Mouse (Mus musculus) kidney, postnatal 0 days (tissue): ENCODE data around the gene Kcmf1. TPM values are rescaled to one million over a fixed set of nuclear protein-coding genes. Genes with fewer than 3 reads are reported as not detected.
"Not testable (repeated sequence)": the region's sequence is repeated elsewhere in the genome, so short reads cannot be mapped to it uniquely, and the experiment has no call there.

Source experiments
- ATAC-seq: fragments of 200-750 bp; cut with Nextera tagmentation; replicated peaks from 2 replicates; pipeline ENCODE4 v1.8.0; 2017; ENCODE audit warnings: low read depth, moderate number of reproducible peaks, moderate TSS enrichment, moderate library complexity; ENCODE audit not compliant: low FRiP score
- DNase-seq: peaks from one replicate; pipeline ENCODE4 v3.0.0-alpha.2; 2016; ENCODE audit warnings: low spot score
- H3K27ac ChIP-seq: fragments of 300-500 bp; sonication (generic); 2 replicates; pipeline ENCODE4 v1.5.1; 2014; ENCODE audit warnings: mild to moderate bottlenecking
- H3K27me3 ChIP-seq: fragments of 300-500 bp; sonication (generic); 2 replicates; pipeline ENCODE4 v1.6.1; 2014; ENCODE audit warnings: low read length, mixed read lengths; ENCODE audit not compliant: insufficient read depth
- H3K36me3 ChIP-seq: fragments of 300-500 bp; sonication (generic); 2 replicates; pipeline ENCODE4 v1.6.1; 2014; ENCODE audit warnings: low read length, mixed read lengths; ENCODE audit not compliant: insufficient read depth
- H3K4me1 ChIP-seq: fragments of 300-500 bp; sonication (generic); replicated peaks from 2 replicates; pipeline ENCODE4 v1.6.1; 2014; ENCODE audit warnings: antibody characterized with exemption, low read length, mixed read lengths; ENCODE audit not compliant: insufficient read depth
- H3K4me2 ChIP-seq: fragments of 300-500 bp; sonication (generic); 2 replicates; pipeline ENCODE4 v1.6.1; 2014; ENCODE audit warnings: mild to moderate bottlenecking, low read length, moderate library complexity, mixed read lengths
- H3K4me3 ChIP-seq: fragments of 300-500 bp; sonication (generic); replicated peaks from 2 replicates; pipeline ENCODE4 v1.5.1; 2014; ENCODE audit warnings: low read depth, low read length
- H3K9ac ChIP-seq: fragments of 300-500 bp; sonication (generic); 2 replicates; pipeline ENCODE4 v1.6.1; 2014; ENCODE audit warnings: low read depth, low read length
- H3K9me3 ChIP-seq: fragments of 300-500 bp; sonication (generic); replicated peaks from 2 replicates; pipeline ENCODE4 v1.6.1; 2016; ENCODE audit warnings: low read length, inconsistent platforms, mixed read lengths
- CTCF ChIP-seq: IDR thresholded peaks from 2 replicates; pipeline ENCODE4 v1.5.1; 2016; ENCODE audit warnings: antibody characterized with exemption, low read depth, mild to moderate bottlenecking, moderate library complexity
- WGBS: fragments of 180-500 bp; shearing (Covaris S2); extraction: QIAGEN DNeasy Blood & Tissue Kit; methylation state at CpG from one replicate; pipeline ENCODE4 v1.1.7; 2014; 5-methylcytosine and 5-hydroxymethylcytosine counted together
- polyA plus RNA-seq: library from polyadenylated mRNA; unstranded; fragments of >200 nt; fragmentation: Nextera tagmentation; extraction: Ambion mirVana; gene quantifications from 2 replicates; pipeline ENCODE4 v1.2.1, GENCODE M21; 2015

Gene Kcmf1
- polyA plus RNA-seq, 1 experiment from 2014 or later, result 57.7 TPM

DNA sequence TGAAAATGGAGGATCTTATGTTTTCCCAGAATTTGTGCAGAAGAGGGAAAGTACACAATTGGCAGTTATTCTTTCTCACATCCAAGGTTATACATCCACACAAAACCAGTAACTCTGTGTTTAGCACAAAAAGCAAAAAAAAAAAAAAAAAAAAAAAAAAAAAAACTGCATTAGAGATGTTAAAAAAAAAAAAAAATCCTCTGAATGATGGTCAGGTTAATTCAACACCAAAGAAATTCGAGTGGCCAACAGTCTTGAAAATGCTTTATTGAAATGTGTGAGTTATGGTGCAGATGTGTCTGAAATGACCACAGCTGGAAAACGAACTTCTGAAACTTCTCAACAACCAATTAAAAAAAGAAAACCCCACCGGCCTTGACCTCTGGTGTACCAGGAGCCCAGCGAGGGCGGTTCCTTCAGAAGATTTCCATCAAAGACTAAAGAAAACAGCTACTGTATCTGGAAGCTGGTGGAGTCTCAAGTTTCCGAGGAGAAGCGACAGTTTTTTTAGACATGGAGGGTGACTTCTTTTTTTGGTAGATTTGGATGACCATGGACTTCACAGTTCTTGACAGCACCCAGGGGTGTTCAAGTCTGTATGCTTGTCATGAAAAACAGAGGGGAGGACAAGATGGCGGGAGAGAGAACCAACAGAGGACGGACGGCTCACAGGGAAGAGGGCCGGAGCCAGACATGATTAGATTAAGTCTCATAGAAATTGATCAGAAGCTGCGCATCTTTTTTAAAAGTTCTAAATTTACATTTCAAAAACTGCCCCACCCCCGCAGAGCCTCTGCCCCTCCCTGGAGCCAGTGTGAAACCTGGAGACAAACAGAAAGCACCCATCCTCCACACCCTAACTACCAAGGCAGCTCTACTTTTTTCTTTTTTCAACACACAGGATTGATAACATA lies 58.7 kb downstream of the Kcmf1 start:
- no peaks in the 10 kb centered on the region for H3K27me3 ChIP-seq
- no peak overlapping the region for H3K27ac ChIP-seq
- no peak overlapping the region for H3K4me2 ChIP-seq
- H3K4me3 ChIP-seq, result no peak overlapping the region
- peaks cover 54% of the 10 kb centered on the region for H3K36me3 ChIP-seq
- no peak overlapping the region for H3K9ac ChIP-seq
- no peaks in the 10 kb centered on the region for H3K9me3 ChIP-seq
- no peak for TF ChIP-seq CTCF
- ATAC-seq (no peak), DNase-seq (no peak)
- 69% methylated on average over 13 of the region's 13 CpGs for WGBS
- H3K4me1 ChIP-seq, result no peaks in the 10 kb centered on the region

DNA sequence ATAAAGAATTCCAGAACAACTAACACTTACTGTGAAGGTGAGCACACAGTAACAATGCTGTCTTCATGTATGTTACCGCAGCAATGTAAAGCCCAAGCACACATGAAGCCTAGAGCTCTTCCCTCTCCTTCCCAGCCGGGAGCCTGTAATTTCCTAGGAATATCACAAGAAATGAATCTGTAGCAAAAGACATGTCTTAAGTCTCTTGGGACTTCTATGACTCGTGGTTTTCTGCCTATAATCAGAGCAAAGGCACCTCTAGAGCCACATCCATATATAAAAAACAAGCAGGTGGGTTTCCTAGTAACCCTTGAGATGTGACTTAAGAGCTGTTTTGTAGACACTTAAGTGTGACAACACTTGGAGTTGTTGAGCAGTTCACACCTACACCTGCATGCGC lies 62.0 kb downstream of the Kcmf1 start:
- no peak for TF ChIP-seq CTCF
- H3K9me3 ChIP-seq, result no peaks in the 10 kb centered on the region
- no peak for ATAC-seq
- H3K4me2 ChIP-seq, result no peak overlapping the region
- peaks cover 31% of the 10 kb centered on the region for H3K36me3 ChIP-seq
- H3K4me1 ChIP-seq, result no peaks in the 10 kb centered on the region
- no peak overlapping the region for H3K27ac ChIP-seq
- no peak overlapping the region for H3K4me3 ChIP-seq
- no peaks in the 10 kb centered on the region for H3K27me3 ChIP-seq
- DNase-seq, result no peak
- H3K9ac ChIP-seq, result no peak overlapping the region
- 86% methylated on average over 4 of the region's 4 CpGs for WGBS

DNA sequence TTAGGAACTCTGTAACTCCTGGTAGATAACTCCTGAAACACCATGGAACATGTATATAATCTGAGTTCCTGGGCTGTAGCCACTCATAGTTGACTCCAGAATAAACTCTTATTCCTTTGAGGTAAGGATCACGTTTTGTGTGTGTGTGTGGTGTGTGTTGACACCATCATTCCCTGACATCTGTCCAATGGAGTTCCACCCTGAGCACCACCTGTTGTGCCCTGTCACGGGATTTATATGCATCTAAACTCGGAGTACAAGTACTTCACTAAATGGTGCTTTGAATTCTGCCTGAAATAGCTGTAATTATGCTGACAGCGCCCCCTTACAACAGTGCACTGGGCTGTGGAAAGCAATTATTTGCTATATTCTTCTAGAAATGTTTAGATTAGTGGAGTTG lies 65.3 kb downstream of the Kcmf1 start:
- Histone ChIP-seq H3K4me2 (no peak overlapping the region), H3K4me1 (no peaks in the 10 kb centered on the region), H3K27me3 (no peaks in the 10 kb centered on the region), H3K27ac (no peak overlapping the region), H3K36me3 (0 out of 2 replicates have a peak, but pooled peaks cover 5% of the 10 kb centered on the region), H3K4me3 (no peak overlapping the region), H3K9ac (no peak overlapping the region), H3K9me3 (no peaks in the 10 kb centered on the region)
- WGBS, result 66% methylated on average over 4 of the region's 4 CpGs
- no peak for TF ChIP-seq CTCF
- DNase-seq (no peak), ATAC-seq (no peak)

DNA sequence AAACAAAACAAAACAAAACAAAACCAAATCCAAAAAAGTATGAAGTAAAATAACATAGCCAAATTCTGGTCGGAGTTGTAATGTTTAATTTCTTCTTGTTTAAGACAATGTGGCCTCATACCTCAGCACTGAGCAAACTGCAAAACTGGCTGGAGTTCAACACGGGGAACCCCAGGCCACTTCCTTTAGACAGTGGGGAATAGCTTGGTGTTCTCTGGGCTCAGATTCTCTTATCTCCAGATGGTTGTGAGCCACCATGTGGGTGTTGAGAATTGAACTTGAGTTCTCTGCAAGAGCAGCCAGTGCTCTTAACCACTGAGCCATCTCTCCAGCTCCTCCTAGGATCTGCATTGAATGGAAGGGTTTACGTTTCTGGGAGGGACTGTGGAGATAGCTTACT lies 67.9 kb downstream of the Kcmf1 start:
- ATAC-seq (no peak), DNase-seq (no peak)
- H3K4me3 ChIP-seq, result no peak overlapping the region
- no peaks in the 10 kb centered on the region for H3K36me3 ChIP-seq
- H3K27me3 ChIP-seq, result no peaks in the 10 kb centered on the region
- H3K4me1 ChIP-seq, result no peaks in the 10 kb centered on the region
- H3K9ac ChIP-seq, result no peak overlapping the region
- H3K27ac ChIP-seq, result no peak overlapping the region
- no peak overlapping the region for H3K4me2 ChIP-seq
- no peaks in the 10 kb centered on the region for H3K9me3 ChIP-seq
- TF ChIP-seq CTCF, result no peak
- 58% methylated on average over 3 of the region's 3 CpGs for WGBS

DNA sequence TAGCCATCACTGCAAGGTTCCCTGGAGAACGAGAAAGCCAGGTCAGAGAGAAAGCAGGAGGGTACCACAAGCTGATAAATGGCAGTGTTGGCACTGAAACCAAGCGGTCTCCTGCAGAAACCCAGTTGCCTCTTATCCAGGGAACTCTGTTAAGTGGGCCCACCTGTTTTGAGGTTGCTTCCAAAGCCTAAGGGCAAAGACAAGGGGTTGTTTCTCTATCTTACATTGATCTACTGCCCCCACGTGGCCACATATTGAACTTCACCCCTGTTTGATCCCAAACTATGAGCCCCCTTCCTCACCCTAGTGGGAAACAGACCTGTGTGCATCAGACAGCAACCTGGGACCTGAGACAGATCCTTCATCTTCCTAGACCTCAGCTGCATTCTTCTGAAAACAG lies 68.5 kb downstream of the Kcmf1 start:
- Histone ChIP-seq H3K4me2 (no peak overlapping the region), H3K9ac (no peak overlapping the region), H3K9me3 (no peaks in the 10 kb centered on the region), H3K36me3 (no peaks in the 10 kb centered on the region), H3K4me1 (no peaks in the 10 kb centered on the region), H3K27me3 (no peaks in the 10 kb centered on the region), H3K4me3 (no peak overlapping the region), H3K27ac (no peak overlapping the region)
- DNase-seq (peak; percentile 82), ATAC-seq (no peak)
- peak; percentile 86 for TF ChIP-seq CTCF
- 17% methylated on average over 3 of the region's 3 CpGs for WGBS

DNA sequence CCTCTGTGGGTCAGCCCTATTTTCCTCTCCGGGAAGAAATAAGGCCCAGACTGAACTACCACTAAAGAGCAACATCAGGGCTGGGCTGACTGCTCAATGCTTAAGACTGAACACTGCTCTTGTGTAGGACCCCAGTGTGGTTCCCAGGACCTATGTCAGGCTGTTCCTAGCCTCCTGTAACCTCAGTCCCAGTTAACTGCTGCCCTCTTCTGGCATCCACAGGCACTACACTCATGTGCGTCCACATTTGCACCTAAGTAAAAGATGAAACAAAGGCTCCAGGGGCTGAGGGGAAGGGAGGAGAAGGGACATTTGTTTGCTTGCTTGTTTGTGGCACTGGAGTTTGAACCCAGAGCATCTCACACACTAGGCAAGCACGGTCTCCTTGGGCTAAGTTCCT lies 70.9 kb downstream of the Kcmf1 start:
- 86% methylated on average over 3 of the region's 3 CpGs for WGBS
- Histone ChIP-seq H3K9me3 (no peaks in the 10 kb centered on the region), H3K36me3 (no peaks in the 10 kb centered on the region), H3K9ac (no peak overlapping the region), H3K4me1 (peaks cover 9% of the 10 kb centered on the region), H3K4me3 (no peak overlapping the region), H3K27ac (no peak overlapping the region), H3K27me3 (no peaks in the 10 kb centered on the region), H3K4me2 (no peak overlapping the region)
- peak; percentile 66 for TF ChIP-seq CTCF
- ATAC-seq, result no peak
- DNase-seq, result no peak

DNA sequence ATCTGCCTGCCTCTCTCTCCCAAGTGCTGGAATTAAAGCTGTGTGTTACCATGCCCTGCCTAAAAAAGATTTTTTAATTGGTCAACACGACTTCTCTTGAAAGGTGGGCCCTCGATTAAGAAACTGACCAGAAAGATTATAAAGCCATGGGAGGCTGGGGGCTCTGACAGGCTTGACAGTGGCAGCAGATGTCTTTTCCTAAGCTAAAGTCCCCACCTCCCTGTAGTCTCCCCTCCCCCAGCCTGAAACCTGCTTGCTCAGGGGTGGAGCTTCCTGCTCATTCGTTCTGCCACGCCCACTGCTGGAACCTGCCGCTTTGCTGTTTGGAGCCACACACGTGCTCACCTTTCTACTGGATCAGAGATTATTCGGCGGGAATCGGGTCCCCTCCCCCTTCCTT lies 71.7 kb downstream of the Kcmf1 start:
- ATAC-seq, H3K4me3 ChIP-seq, H3K4me2 ChIP-seq, H3K4me1 ChIP-seq, DNase-seq, H3K36me3 ChIP-seq, H3K27me3 ChIP-seq, H3K27ac ChIP-seq, H3K9me3 ChIP-seq, H3K9ac ChIP-seq: not testable (repeated sequence)
- 5% methylated on average over 9 of the region's 9 CpGs for WGBS
